Mouse (Mus musculus): ENCODE results near the gene Adamtsl2. TPM values are rescaled to one million over a fixed set of nuclear protein-coding genes. Genes with fewer than 3 reads are reported as not detected.

Adamtsl2 gene
- polyA plus RNA-seq, 1 experiment from 2014 or later: 2.1 TPM

GRCm38 (mm10) chr2:27123121-27123520, 43.9 kb downstream of the Adamtsl2 start:
- H3K27me3 ChIP-seq (replicated peaks; ENCODE audit: low read depth, poor library complexity, severe bottlenecking): peaks cover 42% of the 10 kb centered on the region; the same call in 1 of the 2 replicates
- 0 out of 2 replicates have a peak overlapping the region, but pooled peaks have one; percentile 31 for H3K27ac ChIP-seq (replicated peaks)
- WGBS: 88% methylated on average over 4 of the region's 4 CpGs
- H3K9me3 ChIP-seq: no peaks in the 10 kb centered on the region
- H3K36me3 ChIP-seq (replicated peaks): no peaks in the 10 kb centered on the region
- no peak for DNase-seq (ENCODE audit: low spot score)
- peaks cover 36% of the 10 kb centered on the region for H3K4me1 ChIP-seq
- H3K4me3 ChIP-seq: no peak overlapping the region

DNA sequence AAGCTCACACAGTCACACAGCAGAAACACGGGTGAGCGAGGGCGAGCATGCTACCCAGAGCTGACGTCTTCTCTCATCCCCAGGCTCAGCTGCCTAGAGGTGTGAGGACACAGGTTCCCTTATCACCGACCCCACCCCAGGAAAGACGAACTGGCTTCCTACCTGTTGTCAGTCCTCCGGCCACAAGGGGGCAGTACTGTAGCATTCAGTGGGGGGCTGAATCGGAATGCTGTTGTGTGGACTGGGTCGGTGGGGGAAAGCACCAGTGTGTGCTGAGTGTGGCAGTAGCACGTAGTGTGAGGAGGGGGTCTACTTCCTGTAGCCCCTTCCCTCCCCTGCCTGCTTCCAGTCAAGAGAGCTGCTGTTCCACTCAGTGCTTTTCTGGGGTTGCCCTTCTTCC, 46.8 kb downstream of the Adamtsl2 start:
- Histone ChIP-seq H3K27ac (replicated peaks) (no peak overlapping the region), H3K27me3 (replicated peaks; ENCODE audit: low read depth, poor library complexity, severe bottlenecking) (peaks cover 18% of the 10 kb centered on the region; the same call in 1 of the 2 replicates), H3K4me3 (no peak overlapping the region), H3K4me1 (peaks cover 22% of the 10 kb centered on the region), H3K36me3 (replicated peaks) (no peaks in the 10 kb centered on the region), H3K9me3 (no peaks in the 10 kb centered on the region)
- 41% methylated on average over 10 of the region's 10 CpGs for WGBS
- DNase-seq (ENCODE audit: low spot score): peak; percentile 64

DNA sequence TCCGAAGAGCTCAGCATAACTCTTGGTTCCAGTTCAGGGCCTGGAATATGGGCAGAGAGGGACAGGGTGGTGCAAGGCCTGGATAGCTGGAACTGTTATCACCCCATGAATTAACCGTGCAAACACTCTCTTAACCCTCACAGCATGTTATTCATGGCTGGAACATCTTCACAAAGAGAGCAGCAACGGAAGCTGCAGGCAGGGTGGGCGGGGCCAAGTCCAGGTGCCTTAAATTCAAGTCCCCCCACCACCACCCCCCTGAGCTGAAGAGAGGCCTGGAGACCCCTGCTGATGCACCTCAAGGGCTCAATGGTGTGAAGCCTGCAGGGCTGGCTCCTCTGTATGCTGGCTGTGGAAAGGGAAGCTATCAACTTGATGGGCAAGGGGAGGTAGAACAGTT, 47.3 kb downstream of the Adamtsl2 start:
- Histone ChIP-seq H3K27ac (replicated peaks) (no peak overlapping the region), H3K36me3 (replicated peaks) (no peaks in the 10 kb centered on the region), H3K9me3 (no peaks in the 10 kb centered on the region), H3K27me3 (replicated peaks; ENCODE audit: low read depth, poor library complexity, severe bottlenecking) (peaks cover 18% of the 10 kb centered on the region; the same call in 1 of the 2 replicates), H3K4me1 (peaks cover 17% of the 10 kb centered on the region), H3K4me3 (no peak overlapping the region)
- no peak for DNase-seq (ENCODE audit: low spot score)
- WGBS: 49% methylated on average over 4 of the region's 4 CpGs

DNA sequence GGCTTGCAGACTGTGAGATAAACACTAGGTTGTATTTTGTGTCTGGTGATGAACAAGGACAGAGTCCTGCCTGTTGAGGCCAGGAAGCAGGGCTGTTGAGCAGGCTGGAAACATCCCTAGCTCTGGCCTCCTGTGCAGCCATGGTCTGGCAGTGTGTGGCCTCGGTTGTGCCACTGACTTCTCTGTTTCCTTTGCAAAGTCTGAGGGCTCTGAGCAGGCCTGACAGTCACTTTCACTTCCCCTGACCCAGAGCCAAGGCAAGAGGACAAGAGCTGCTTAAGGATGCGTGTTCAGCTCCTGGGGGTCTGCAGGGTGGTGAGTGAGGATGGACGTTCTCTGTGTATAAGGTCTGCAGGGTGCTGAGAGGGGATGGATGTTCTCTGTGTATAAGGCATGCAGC, 49.8 kb downstream of the Adamtsl2 start:
- Histone ChIP-seq H3K27me3 (replicated peaks; ENCODE audit: low read depth, poor library complexity, severe bottlenecking) (peaks cover 11% of the 10 kb centered on the region; the same call in 1 of the 2 replicates), H3K27ac (replicated peaks) (no peak overlapping the region), H3K9me3 (no peaks in the 10 kb centered on the region), H3K4me3 (no peak overlapping the region), H3K4me1 (no peaks in the 10 kb centered on the region), H3K36me3 (replicated peaks) (no peaks in the 10 kb centered on the region)
- 66% methylated on average over 3 of the region's 3 CpGs for whole genome bisulfite sequencing
- DNase-seq (ENCODE audit: low spot score): no peak

DNA sequence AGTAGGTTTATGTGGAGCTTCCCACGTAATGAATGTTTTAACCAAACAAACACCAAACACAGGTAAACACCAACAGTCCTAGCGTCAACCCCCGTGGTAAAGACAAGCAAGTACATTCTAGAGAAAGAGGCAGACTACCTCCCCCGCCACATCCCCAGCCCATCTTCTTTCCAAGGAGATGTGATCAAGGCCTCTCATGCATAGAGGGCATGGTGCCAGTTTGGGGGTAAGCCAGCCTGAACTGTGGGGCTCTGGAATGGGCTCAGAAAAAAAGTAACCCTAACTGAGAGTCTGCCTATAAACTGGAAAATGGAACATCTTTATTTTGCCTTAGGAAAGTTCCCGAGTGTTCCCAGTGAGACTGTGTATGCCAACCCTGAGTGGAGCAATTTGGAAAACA, 56.8 kb downstream of the Adamtsl2 start:
- H3K36me3 ChIP-seq (replicated peaks): no peaks in the 10 kb centered on the region
- 86% methylated on average over 5 of the region's 5 CpGs for WGBS
- no peak overlapping the region for H3K27ac ChIP-seq (replicated peaks)
- H3K27me3 ChIP-seq (replicated peaks; ENCODE audit: low read depth, poor library complexity, severe bottlenecking): peaks cover 24% of the 10 kb centered on the region
- no peak overlapping the region for H3K4me3 ChIP-seq
- no peaks in the 10 kb centered on the region for H3K9me3 ChIP-seq
- no peaks in the 10 kb centered on the region for H3K4me1 ChIP-seq
- no peak for DNase-seq (ENCODE audit: low spot score)

- no peaks in the 10 kb centered on the region for H3K4me1 ChIP-seq
- H3K27me3 ChIP-seq (replicated peaks; ENCODE audit: low read depth, poor library complexity, severe bottlenecking): peaks cover 28% of the 10 kb centered on the region
- DNase-seq (ENCODE audit: low spot score): no peak
- 73% methylated on average over 3 of the region's 3 CpGs for WGBS
- H3K4me3 ChIP-seq: no peak overlapping the region
- H3K9me3 ChIP-seq: no peaks in the 10 kb centered on the region
- no peaks in the 10 kb centered on the region for H3K36me3 ChIP-seq (replicated peaks)
- H3K27ac ChIP-seq (replicated peaks): no peak overlapping the region
Measured at GRCm38 (mm10) chr2:27136336-27136735, 57.2 kb downstream of the Adamtsl2 start.

DNA sequence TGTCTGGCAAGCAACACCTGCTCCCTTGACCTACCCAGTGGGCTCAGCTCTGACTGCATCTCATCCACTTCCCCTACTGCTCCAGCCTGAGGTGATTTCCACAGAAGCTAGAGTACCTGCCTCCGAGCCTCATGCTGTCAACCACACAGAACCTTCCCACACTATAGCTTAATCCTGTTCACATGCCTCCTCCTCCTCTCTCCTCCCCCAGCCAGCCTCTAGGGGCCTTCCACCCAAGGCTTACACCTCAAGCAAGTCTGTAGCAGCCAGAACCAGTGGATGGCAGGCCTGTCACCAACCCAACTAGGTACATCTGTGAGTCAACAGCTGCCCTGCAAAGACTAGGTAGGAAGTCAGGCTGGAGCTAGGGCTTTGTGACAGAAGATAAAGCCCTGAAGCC, 57.6 kb downstream of the Adamtsl2 start:
- H3K4me3 ChIP-seq: no peak overlapping the region
- H3K4me1 ChIP-seq: peaks cover under 1% of the 10 kb centered on the region
- H3K36me3 ChIP-seq (replicated peaks): no peaks in the 10 kb centered on the region
- H3K9me3 ChIP-seq: no peaks in the 10 kb centered on the region
- WGBS: 75% methylated on average over 1 of the region's 1 CpGs
- DNase-seq (ENCODE audit: low spot score): no peak
- H3K27ac ChIP-seq (replicated peaks): no peak overlapping the region
- peaks cover 33% of the 10 kb centered on the region for H3K27me3 ChIP-seq (replicated peaks; ENCODE audit: low read depth, poor library complexity, severe bottlenecking)

DNA sequence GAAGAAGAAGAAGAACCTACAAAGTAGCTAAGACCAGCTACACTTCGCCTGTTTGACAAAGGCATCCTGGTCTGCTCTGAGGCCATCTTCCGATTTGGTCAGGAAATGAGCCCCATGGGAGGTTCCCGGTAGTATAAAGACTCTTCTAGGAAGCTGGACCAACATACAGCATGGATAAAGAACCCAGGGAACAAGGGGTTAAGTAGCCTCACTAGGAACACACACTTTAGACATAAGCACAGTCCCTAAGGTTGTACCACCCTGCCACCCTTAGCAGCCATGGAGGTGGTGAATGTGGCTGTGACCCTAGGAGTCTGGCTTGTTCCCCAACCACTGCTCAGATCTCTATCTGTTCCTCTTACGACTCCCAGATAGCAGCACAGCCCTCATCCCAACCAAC, 59.2 kb downstream of the Adamtsl2 start:
- Histone ChIP-seq H3K27ac (replicated peaks) (no peak overlapping the region), H3K36me3 (replicated peaks) (no peaks in the 10 kb centered on the region), H3K27me3 (replicated peaks; ENCODE audit: low read depth, poor library complexity, severe bottlenecking) (peaks cover 49% of the 10 kb centered on the region), H3K4me1 (peaks cover 10% of the 10 kb centered on the region), H3K9me3 (no peaks in the 10 kb centered on the region), H3K4me3 (no peak overlapping the region)
- WGBS: 68% methylated on average over 4 of the region's 4 CpGs
- no peak for DNase-seq (ENCODE audit: low spot score)

DNA sequence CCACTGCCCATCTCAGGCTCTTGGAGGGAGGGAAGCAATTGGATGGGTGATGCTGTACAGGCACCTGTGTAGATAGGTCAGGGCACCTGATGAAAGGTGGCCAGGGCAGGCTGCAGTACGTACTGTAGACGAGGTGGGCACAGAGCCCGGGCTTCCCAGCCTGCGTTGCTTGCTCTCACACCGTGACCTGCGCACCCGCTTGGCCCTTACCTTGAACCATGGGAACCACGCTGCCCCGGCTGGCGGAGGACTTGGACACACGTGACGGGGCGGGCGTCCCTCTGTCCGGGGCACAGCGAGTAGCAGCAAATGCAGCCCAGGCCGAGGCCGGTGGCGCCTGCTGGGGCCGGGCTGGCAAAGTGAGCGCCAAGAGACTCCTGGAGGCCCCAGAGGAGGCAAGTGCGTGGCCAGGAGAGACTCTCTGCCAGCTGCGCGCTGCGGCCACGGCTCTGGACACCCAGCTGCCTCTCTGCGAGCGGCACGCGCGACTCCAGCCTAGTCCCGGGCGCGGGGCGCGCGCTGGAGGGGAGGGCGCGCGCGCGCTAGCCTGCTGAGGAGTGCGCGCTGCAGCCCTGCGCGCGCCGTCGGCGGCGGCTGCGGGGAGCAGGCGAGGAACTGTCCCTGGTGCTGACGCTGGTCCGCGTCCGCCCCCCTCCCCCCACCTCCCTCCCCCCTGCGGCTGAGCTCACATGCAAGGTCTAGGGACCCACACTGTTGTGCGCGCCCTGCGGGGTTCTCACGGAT, 62.9 kb downstream of the Adamtsl2 start, which contains the start of gene Fam163b:
TSS of gene Fam163b (minus strand) at position 542 of the 744 bp plus-strand sequence.
- peaks cover 10% of the 10 kb centered on the region for H3K4me1 ChIP-seq
- 1% methylated on average over 62 of the region's 62 CpGs for WGBS
- H3K4me3 ChIP-seq: peak within 1 kb of the TSS; percentile 57
- DNase-seq (ENCODE audit: low spot score): peak; percentile 84
- H3K27me3 ChIP-seq (replicated peaks; ENCODE audit: low read depth, poor library complexity, severe bottlenecking): peaks cover 53% of the 10 kb centered on the region
- 0 out of 2 replicates have a peak within 1 kb of the TSS, but pooled peaks have one; percentile 54 for H3K27ac ChIP-seq (replicated peaks)
- H3K36me3 ChIP-seq (replicated peaks): no peaks in the 10 kb centered on the region
- no peaks in the 10 kb centered on the region for H3K9me3 ChIP-seq

DNA sequence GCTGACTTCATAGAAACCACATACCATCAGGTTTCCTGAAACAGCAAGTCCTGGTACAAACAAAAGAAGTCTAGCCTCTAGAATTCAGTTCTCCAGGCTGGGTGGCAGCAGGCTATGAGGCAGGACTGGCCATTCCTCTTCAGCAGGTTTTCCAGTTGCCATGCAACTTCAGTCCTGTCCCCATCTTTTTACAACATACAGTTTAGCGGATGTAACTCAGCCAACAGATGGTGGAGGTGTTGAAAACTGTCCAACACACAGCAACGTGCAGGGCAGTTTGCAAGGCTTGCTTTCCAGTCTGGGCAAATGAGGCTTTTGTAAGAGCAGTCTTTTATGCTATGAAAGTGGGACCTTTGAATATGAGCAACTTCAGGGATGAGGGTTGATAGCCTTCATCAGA, 65.8 kb downstream of the Adamtsl2 start:
- WGBS: 84% methylated on average over 2 of the region's 2 CpGs
- DNase-seq (ENCODE audit: low spot score): no peak
- H3K27ac ChIP-seq (replicated peaks): no peak overlapping the region

DNA sequence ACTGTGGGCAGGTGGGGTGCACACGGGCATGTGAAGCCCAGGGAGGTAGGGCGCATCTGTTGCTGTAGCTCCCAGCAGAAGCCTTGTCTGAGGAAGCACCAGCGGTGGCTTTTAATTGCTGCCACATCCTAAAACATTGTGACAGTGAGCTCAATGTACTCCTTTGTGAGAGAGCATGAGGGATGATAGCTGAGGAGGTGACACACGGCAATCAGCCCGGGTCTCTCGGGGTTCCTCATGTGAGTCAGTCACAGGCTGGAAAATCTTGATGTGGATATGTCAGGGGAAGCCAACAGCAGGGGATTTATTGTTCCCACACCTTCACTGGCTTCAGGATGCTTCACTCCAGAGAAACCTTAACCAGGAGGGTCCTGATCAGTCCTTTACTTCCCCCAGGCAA, 67.7 kb downstream of the Adamtsl2 start:
- WGBS: 80% methylated on average over 6 of the region's 6 CpGs
- Histone ChIP-seq H3K27me3 (replicated peaks; ENCODE audit: low read depth, poor library complexity, severe bottlenecking) (peaks cover 20% of the 10 kb centered on the region), H3K4me3 (no peak overlapping the region), H3K27ac (replicated peaks) (no peak overlapping the region), H3K36me3 (replicated peaks) (no peaks in the 10 kb centered on the region), H3K9me3 (no peaks in the 10 kb centered on the region), H3K4me1 (peaks cover 23% of the 10 kb centered on the region)
- no peak for DNase-seq (ENCODE audit: low spot score)

More for the DNA sequence above, 65.8 kb downstream of the Adamtsl2 start:
- Histone ChIP-seq H3K4me3 (no peak overlapping the region), H3K4me1 (peaks cover 23% of the 10 kb centered on the region), H3K9me3 (no peaks in the 10 kb centered on the region), H3K36me3 (replicated peaks) (no peaks in the 10 kb centered on the region), H3K27me3 (replicated peaks; ENCODE audit: low read depth, poor library complexity, severe bottlenecking) (peaks cover 39% of the 10 kb centered on the region)

GRCm38 (mm10) chr2:27149457-27149856, 70.3 kb downstream of the Adamtsl2 start:
- Histone ChIP-seq H3K27me3 (replicated peaks; ENCODE audit: low read depth, poor library complexity, severe bottlenecking) (no peaks in the 10 kb centered on the region), H3K36me3 (replicated peaks) (no peaks in the 10 kb centered on the region), H3K4me3 (no peak overlapping the region), H3K4me1 (peaks cover 15% of the 10 kb centered on the region), H3K27ac (replicated peaks) (no peak overlapping the region), H3K9me3 (no peaks in the 10 kb centered on the region)
- no peak for DNase-seq (ENCODE audit: low spot score)
- 10% methylated on average over 2 of the region's 2 CpGs for WGBS

DNA sequence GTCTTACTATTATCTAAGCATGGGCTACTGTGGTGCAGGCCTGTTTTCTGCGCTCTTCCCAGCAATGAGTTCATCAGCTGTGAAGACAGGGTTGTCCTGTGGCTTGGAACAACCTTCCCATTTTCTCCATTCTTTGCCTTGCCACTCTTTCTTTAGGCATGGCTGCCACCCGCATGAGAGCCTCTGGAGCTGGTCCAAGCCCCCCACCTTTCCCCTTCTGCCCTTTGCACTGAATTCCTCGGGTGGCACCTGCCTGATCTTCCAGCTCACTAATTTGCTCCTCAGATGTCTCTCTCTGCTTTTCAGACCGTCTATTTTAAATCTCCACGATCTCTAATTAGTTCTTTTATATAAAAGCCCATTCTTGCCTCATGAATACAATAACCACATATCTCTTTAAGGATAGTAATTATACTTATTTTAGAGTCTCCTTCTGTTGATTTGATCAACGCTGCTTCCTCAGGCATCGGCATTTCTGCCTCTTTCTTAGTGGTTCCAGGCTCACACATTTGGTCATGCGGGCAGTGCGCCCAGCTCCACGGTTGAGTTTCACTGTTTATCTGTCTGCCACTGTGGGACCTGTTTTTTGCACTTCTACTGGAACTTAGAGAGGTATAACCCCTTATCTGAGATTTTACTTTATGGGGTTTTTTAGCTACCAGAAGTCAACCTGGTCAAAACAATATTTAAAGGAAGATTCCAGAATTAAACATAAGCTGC, 75.4 kb downstream of the Adamtsl2 start:
- H3K36me3 ChIP-seq (replicated peaks): no peaks in the 10 kb centered on the region
- no peak overlapping the region for H3K4me3 ChIP-seq
- H3K4me1 ChIP-seq: peaks cover 18% of the 10 kb centered on the region; the same call in 1 of the 2 replicates
- H3K27ac ChIP-seq (replicated peaks): no peak overlapping the region
- no peaks in the 10 kb centered on the region for H3K9me3 ChIP-seq
- 86% methylated on average over 10 of the region's 10 CpGs for WGBS
- no peaks in the 10 kb centered on the region for H3K27me3 ChIP-seq (replicated peaks; ENCODE audit: low read depth, poor library complexity, severe bottlenecking)
- DNase-seq (ENCODE audit: low spot score): no peak

Measured in embryonic facial prominence, embryonic 10.5 days (tissue).